Mouse (Mus musculus) MEL (cell line): ENCODE data around the gene Baz2a. TPM values are rescaled to one million over a fixed set of nuclear protein-coding genes. Genes with fewer than 3 reads are reported as not detected.

ENCODE experiments used
- DNase-seq: peaks from one replicate; pipeline ENCODE4 v3.0.0; 2011; ENCODE audit warnings: low read depth, low spot score
- H3K27ac ChIP-seq: 2 replicates; pipeline ENCODE4 v1.5.1; 2012; ENCODE audit warnings: low read depth, mild to moderate bottlenecking, control low read depth, low read length, moderate library complexity; ENCODE audit not compliant: control insufficient read depth
- H3K27me3 ChIP-seq, 2 experiments: fragments of 150-350 bp in 1 of 2; sonication (generic) in 1 of 2; 2 replicates each; pipeline ENCODE4 v1.6.1; 2012; ENCODE audit warnings: low read length in 2 of 2, mild to moderate bottlenecking in 2 of 2, improper control_type of control experiment in 1 of 2, moderate library complexity in 1 of 2; ENCODE audit not compliant: insufficient read depth in 2 of 2, control insufficient read depth in 1 of 2
- H3K36me3 ChIP-seq, 2 experiments: 2 replicates each; pipeline ENCODE4 v1.6.1; 2012 to 2014; ENCODE audit warnings: low read length in 2 of 2, improper control_type of control experiment in 1 of 2, inconsistent platforms in 1 of 2, mild to moderate bottlenecking in 1 of 2; ENCODE audit not compliant: insufficient read depth in 2 of 2, control insufficient read depth in 1 of 2
- H3K4me1 ChIP-seq, 2 experiments: fragments of 150-350 bp in 1 of 2; sonication (generic) in 1 of 2; 2 replicates each; pipeline ENCODE4 v1.6.1; 2012; ENCODE audit warnings: low read length in 2 of 2, improper control_type of control experiment in 1 of 2, mild to moderate bottlenecking in 1 of 2; ENCODE audit not compliant: insufficient read depth in 2 of 2, control insufficient read depth in 1 of 2
- H3K4me3 ChIP-seq, 2 experiments: fragments of 150-350 bp in 1 of 2; sonication (generic) in 1 of 2; 2 replicates each; pipeline ENCODE4 v1.5.1; 2012; ENCODE audit warnings: low read depth in 2 of 2, low read length in 2 of 2, mild to moderate bottlenecking in 2 of 2, moderate library complexity in 2 of 2, control low read depth in 1 of 2, improper control_type of control experiment in 1 of 2; ENCODE audit not compliant: control insufficient read depth in 1 of 2, insufficient read depth in 1 of 2
- H3K79me2 ChIP-seq: 2 replicates; pipeline ENCODE4 v1.6.1; 2012; ENCODE audit warnings: mild to moderate bottlenecking, low read length, moderate library complexity; ENCODE audit not compliant: control insufficient read depth, poor library complexity, insufficient read depth
- H3K9ac ChIP-seq: 2 replicates; pipeline ENCODE4 v1.6.1; 2012; ENCODE audit warnings: low read depth, mild to moderate bottlenecking, control low read depth, low read length, moderate library complexity; ENCODE audit not compliant: control insufficient read depth, poor library complexity, severe bottlenecking
- H3K9me3 ChIP-seq: fragments of 150-350 bp; sonication (generic); replicated peaks from 2 replicates; pipeline ENCODE4 v1.6.1; 2012; ENCODE audit warnings: mild to moderate bottlenecking, low read length, improper control_type of control experiment, moderate library complexity; ENCODE audit not compliant: insufficient read depth
- BHLHE40 ChIP-seq: IDR thresholded peaks from 2 replicates; pipeline ENCODE4 v1.6.1; 2012; ENCODE audit warnings: low read depth, mild to moderate bottlenecking, inconsistent platforms, low read length, improper control_type of control experiment, borderline replicate concordance
- CHD2 ChIP-seq: IDR thresholded peaks from 2 replicates; pipeline ENCODE4 v1.6.1; 2011; ENCODE audit warnings: low read length, improper control_type of control experiment
- CTCF ChIP-seq, 3 experiments: IDR thresholded peaks in 2 of 3; conservative IDR thresholded peaks in 1 of 3; 2 replicates each; pipeline ENCODE4 v1.5.1; 2011 to 2012; ENCODE audit warnings: low read length in 3 of 3, low read depth in 2 of 3, mild to moderate bottlenecking in 2 of 3, improper control_type of control experiment in 1 of 3, inconsistent platforms in 1 of 3, mixed read lengths in 1 of 3, moderate library complexity in 1 of 3; ENCODE audit not compliant: control insufficient read depth in 1 of 3, insufficient read depth in 1 of 3, poor library complexity in 1 of 3, severe bottlenecking in 1 of 3
- E2F4 ChIP-seq: IDR thresholded peaks from 2 replicates; pipeline ENCODE4 v1.6.1; 2011; ENCODE audit warnings: low read depth, low read length, improper control_type of control experiment, borderline replicate concordance
- ELF1 ChIP-seq: IDR thresholded peaks from 2 replicates; pipeline ENCODE4 v1.6.1; 2014; ENCODE audit warnings: low read depth, mild to moderate bottlenecking, inconsistent platforms, low read length, improper control_type of control experiment, moderate library complexity
- EP300 ChIP-seq, 2 experiments: IDR thresholded peaks; 2 replicates each; pipeline ENCODE4 v1.6.1; 2011; ENCODE audit warnings: improper control_type of control experiment in 2 of 2, low read length in 2 of 2, low read depth in 1 of 2, mild to moderate bottlenecking in 1 of 2
- ETS1 ChIP-seq: IDR thresholded peaks from 2 replicates; pipeline ENCODE4 v1.6.1; 2012; ENCODE audit warnings: low read depth, mild to moderate bottlenecking, inconsistent platforms, low read length, improper control_type of control experiment, moderate library complexity
- GABPA ChIP-seq: IDR thresholded peaks from 2 replicates; pipeline ENCODE4 v1.6.1; 2012; ENCODE audit warnings: low read depth, mild to moderate bottlenecking, inconsistent platforms, low read length, improper control_type of control experiment, moderate library complexity
- GATA1 ChIP-seq: IDR thresholded peaks from 2 replicates; pipeline ENCODE4 v1.6.1; 2011; ENCODE audit warnings: low read depth, low read length, improper control_type of control experiment
- HCFC1 ChIP-seq: IDR thresholded peaks from 2 replicates; pipeline ENCODE4 v1.6.1; 2012; ENCODE audit warnings: low read depth, mild to moderate bottlenecking, inconsistent platforms, low read length, improper control_type of control experiment, moderate library complexity
- KAT2A ChIP-seq: conservative IDR thresholded peaks from 2 replicates; pipeline ENCODE4 v1.6.1; 2012; ENCODE audit warnings: low read depth, low read length, improper control_type of control experiment, inconsistent platforms
- MEF2A ChIP-seq: IDR thresholded peaks from 2 replicates; pipeline ENCODE4 v1.6.1; 2014; ENCODE audit warnings: low read depth, mild to moderate bottlenecking, inconsistent platforms, low read length, improper control_type of control experiment; ENCODE audit not compliant: poor library complexity, insufficient replicate concordance, severe bottlenecking; ENCODE audit errors: extremely low read depth
- MXI1 ChIP-seq: IDR thresholded peaks from 2 replicates; pipeline ENCODE4 v1.6.1; 2011; ENCODE audit warnings: mild to moderate bottlenecking, low read depth, low read length, improper control_type of control experiment
- MYB ChIP-seq: IDR thresholded peaks from 2 replicates; pipeline ENCODE4 v1.6.1; 2011; ENCODE audit warnings: mild to moderate bottlenecking, low read depth, low read length, improper control_type of control experiment
- NRF1 ChIP-seq: IDR thresholded peaks from 2 replicates; pipeline ENCODE4 v1.6.1; 2014; ENCODE audit warnings: low read depth, mild to moderate bottlenecking, inconsistent platforms, low read length, improper control_type of control experiment, moderate library complexity; ENCODE audit not compliant: poor library complexity, insufficient read depth, severe bottlenecking
- POLR2A ChIP-seq, 2 experiments: IDR thresholded peaks; 2 replicates each; pipeline ENCODE4 v1.6.1; 2011 to 2012; ENCODE audit warnings: low read length in 2 of 2, mild to moderate bottlenecking in 2 of 2, control low read depth in 1 of 2, improper control_type of control experiment in 1 of 2, low read depth in 1 of 2, moderate library complexity in 1 of 2; ENCODE audit not compliant: control insufficient read depth in 1 of 2, insufficient read depth in 1 of 2, poor library complexity in 1 of 2
- POLR2AphosphoS2 ChIP-seq: IDR thresholded peaks from 2 replicates; pipeline ENCODE4 v1.6.1; 2011; ENCODE audit warnings: low read length, improper control_type of control experiment
- POLR2AphosphoS5 ChIP-seq: IDR thresholded peaks from 2 replicates; pipeline ENCODE4 v1.6.1; 2012; ENCODE audit warnings: low read depth, borderline replicate concordance, mild to moderate bottlenecking, inconsistent platforms, low read length, moderate library complexity, mixed read lengths
- RAD21 ChIP-seq: IDR thresholded peaks from 2 replicates; pipeline ENCODE4 v1.6.1; 2011; ENCODE audit warnings: mild to moderate bottlenecking, low read depth, low read length, improper control_type of control experiment
- RCOR1 ChIP-seq: IDR thresholded peaks from 2 replicates; pipeline ENCODE4 v1.6.1; 2012; ENCODE audit warnings: low read depth, mild to moderate bottlenecking, inconsistent platforms, low read length, improper control_type of control experiment
- SMC3 ChIP-seq: IDR thresholded peaks from 2 replicates; pipeline ENCODE4 v1.6.1; 2011; ENCODE audit warnings: low read depth, low read length, improper control_type of control experiment
- TCF12 ChIP-seq: IDR thresholded peaks from 2 replicates; pipeline ENCODE4 v1.6.1; 2014; ENCODE audit warnings: low read depth, mild to moderate bottlenecking, inconsistent platforms, low read length, improper control_type of control experiment, moderate library complexity
- USF1 ChIP-seq: IDR thresholded peaks from 2 replicates; pipeline ENCODE4 v1.6.1; 2014; ENCODE audit warnings: low read depth, mild to moderate bottlenecking, inconsistent platforms, low read length, improper control_type of control experiment, moderate library complexity
- USF2 ChIP-seq, 2 experiments: IDR thresholded peaks; 2 replicates each; pipeline ENCODE4 v1.6.1; 2011 to 2012; ENCODE audit warnings: improper control_type of control experiment in 2 of 2, low read length in 2 of 2, borderline replicate concordance in 1 of 2, inconsistent platforms in 1 of 2, low read depth in 1 of 2, mild to moderate bottlenecking in 1 of 2; ENCODE audit not compliant: insufficient read depth in 1 of 2
- polyA plus RNA-seq, 2 experiments: library from polyadenylated mRNA; stranded (reverse) in 1 of 2; unstranded in 1 of 2; fragments of >175 nt in 1 of 2; fragments of >200 nt in 1 of 2; gene quantifications; 2 replicates each; pipeline versions ENCODE4 v1.2.1 to v1.2.4; 2012; ENCODE audit warnings: low replicate concordance in 2 of 2, low read depth in 1 of 2; ENCODE audit not compliant: insufficient read length in 2 of 2, insufficient read depth in 1 of 2, missing spikeins in 1 of 2
- total RNA-seq: library from RNA; depleted of rRNA; stranded (reverse); fragments of 300-350 nt; gene quantifications from 2 replicates; pipeline ENCODE4 v1.2.3, GENCODE M21; 2012

Gene Baz2a
- total and polyA plus RNA-seq, 3 experiments: 5.5 to 46.0 (median 33.8) TPM

DNA sequence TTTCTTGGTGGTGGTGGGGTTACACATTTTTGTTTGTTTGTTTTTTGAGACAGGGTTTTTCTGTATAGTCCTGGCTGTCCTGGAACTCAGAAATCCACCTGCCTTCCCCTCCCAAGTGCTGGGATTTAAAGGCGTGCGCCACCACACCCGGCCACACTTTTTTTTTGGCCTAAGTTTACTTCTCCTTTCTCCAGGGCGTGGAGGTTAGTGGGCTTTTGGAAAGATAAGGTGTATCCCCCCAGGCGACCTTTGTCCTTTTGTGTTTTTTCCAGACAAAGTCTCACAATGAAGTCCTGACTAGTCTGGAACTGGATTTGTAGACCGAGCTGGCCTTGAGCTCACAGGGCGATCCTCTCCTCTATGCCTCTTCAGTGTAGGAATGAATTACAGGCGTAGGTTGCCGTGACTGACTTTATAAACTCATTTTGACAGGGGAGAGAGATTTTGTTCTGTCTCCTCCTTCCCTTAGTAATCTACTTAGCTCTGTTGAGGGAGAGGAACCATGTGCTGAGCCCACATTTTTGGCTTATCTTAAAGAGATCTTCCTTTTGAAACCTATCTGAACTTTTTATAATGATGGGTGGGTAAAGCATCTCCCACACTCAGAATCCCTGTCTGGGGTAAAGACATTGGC, 3.7 kb downstream of the Baz2a start (continued):
- TF ChIP-seq ETS1 (peak; percentile 55; the same call in 1 of the 2 replicates), RCOR1 (peak; percentile 60; the same call in 1 of the 2 replicates), ELF1 (no peak)

DNA sequence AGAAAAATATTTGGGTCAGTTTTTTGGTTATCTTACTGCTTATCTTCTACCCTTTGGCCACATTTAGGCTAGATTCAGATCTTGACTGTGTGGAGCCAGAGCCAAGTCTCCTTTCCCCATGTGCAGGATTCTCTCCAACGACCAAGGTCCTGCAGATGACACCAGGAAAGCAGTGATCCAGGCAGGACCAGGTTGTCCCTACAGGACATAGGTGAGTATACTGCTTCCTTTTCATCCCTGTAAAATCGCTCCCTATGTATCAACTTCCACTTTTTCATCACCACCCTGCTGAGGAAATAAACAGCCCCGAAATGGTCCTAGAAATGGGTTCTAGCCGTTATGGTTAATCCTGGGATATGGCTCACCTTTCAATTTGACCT, 4.9 kb downstream of the Baz2a start:
- no peak overlapping the region for H3K27ac ChIP-seq
- peaks cover 26% of the 10 kb centered on the region for H3K79me2 ChIP-seq
- peaks cover 10 to 16% of the 10 kb centered on the region in 2 experiments for H3K4me1 ChIP-seq
- H3K4me3 ChIP-seq: peak overlapping the region; percentile 57
- no peaks in the 10 kb centered on the region for H3K27me3 ChIP-seq
- H3K9ac ChIP-seq: peak overlapping the region; percentile 39
- H3K36me3 ChIP-seq: peaks cover 0 to 16% of the 10 kb centered on the region in 2 experiments; a peak in 2 of 4 replicates
- TF ChIP-seq USF1: no peak
- no peak for TF ChIP-seq E2F4
- no peak for TF ChIP-seq POLR2A (IDR thresholded peaks at IDR 0.05; ENCODE audit: control insufficient read depth in 1 of 2, insufficient read depth in 1 of 2, low read depth in 1 of 2, low read length in 2 of 2, poor library complexity in 1 of 2)
- TF ChIP-seq KAT2A: no peak
- no peak for TF ChIP-seq SMC3
- no peak for TF ChIP-seq MEF2A
- no peaks in the 10 kb centered on the region for H3K9me3 ChIP-seq
- no peak for DNase-seq

DNA sequence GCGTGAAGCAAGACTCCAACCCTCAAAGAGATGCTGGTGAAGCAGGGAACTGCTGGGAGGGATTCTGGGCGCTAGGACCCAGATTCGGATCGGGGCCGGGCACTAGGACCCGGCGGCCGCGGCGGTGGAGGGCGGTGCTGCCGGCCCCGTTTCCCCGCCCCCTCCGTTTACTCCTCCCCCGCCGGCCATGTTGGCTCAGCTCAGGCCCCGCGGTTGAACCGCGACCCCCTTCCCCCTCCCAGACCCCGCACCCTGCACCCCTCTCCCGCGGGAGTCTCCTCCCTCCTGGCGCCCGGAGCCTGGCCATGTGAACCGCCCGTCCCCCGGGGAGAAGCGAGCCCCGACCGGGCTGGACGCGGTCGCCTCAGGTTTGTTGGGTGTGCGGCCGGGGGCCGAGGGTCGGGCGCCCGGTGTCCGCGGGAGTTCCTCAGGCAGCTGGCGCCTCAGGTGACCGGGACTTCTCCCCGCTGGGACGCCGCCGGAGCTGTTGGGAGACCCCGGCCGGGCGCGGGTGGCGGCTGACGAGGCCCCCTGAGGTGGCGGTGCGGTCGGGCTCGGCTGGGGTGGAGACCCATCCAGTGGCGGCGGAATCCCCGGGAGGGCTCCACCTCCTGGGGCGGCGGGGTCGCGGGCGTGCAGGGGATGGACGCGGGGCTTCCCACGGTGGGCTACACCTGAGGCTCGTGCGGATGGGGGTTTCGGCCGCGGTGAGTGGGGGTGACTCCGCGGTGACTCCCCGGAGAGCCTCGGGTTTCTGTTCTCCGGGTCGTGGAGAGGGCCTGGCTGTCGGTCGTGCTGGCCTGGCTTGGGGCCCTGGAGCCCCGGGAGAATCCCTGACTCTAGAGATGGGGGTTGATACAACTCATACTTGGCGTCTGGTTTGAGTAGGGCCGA, 5.6 kb downstream of the Baz2a start:
- DNase-seq: peak; percentile 88
- Histone ChIP-seq H3K79me2 (peaks cover 28% of the 10 kb centered on the region), H3K9me3 (no peaks in the 10 kb centered on the region), H3K4me1 (peaks cover 10 to 16% of the 10 kb centered on the region in 2 experiments), H3K27ac (no peak overlapping the region), H3K27me3 (no peaks in the 10 kb centered on the region), H3K9ac (peak overlapping the region; percentile 91), H3K4me3 (peak overlapping the region; percentile 61 to 93), H3K36me3 (peaks cover 0 to 16% of the 10 kb centered on the region in 2 experiments; a peak in 2 of 4 replicates)
- TF ChIP-seq MXI1 (peak; percentile 73), NRF1 (no peak), ELF1 (peak; percentile 40; the same call in 1 of the 2 replicates), POLR2AphosphoS5 (no peak), RAD21 (no peak), KAT2A (no peak; the same call in 1 of the 2 replicates), GATA1 (no peak), CHD2 (no peak), GABPA (no peak; the same call in 1 of the 2 replicates), HCFC1 (peak; percentile 84), BHLHE40 (no peak), EP300 (IDR thresholded peaks at IDR 0.05; ENCODE audit: low read depth in 1 of 2, low read length in 2 of 2) (no peak; a peak in 1 of 4 replicates), POLR2AphosphoS2 (no peak), CTCF (IDR thresholded peaks at IDR 0.05 in 2 of 3, conservative IDR thresholded peaks at IDR 0.05 in 1 of 3; ENCODE audit: control insufficient read depth in 1 of 3, insufficient read depth in 1 of 3, low read depth in 2 of 3, low read length in 3 of 3, poor library complexity in 1 of 3, severe bottlenecking in 1 of 3) (no peak; a peak in 2 of 6 replicates), USF2 (IDR thresholded peaks at IDR 0.05; ENCODE audit: borderline replicate concordance in 1 of 2, insufficient read depth in 1 of 2, low read depth in 1 of 2, low read length in 2 of 2) (no peak), MYB (no peak), POLR2A (IDR thresholded peaks at IDR 0.05; ENCODE audit: control insufficient read depth in 1 of 2, insufficient read depth in 1 of 2, low read depth in 1 of 2, low read length in 2 of 2, poor library complexity in 1 of 2) (peak; percentile 11 to 35; a peak in 1 of 4 replicates), TCF12 (peak; percentile 33; the same call in 1 of the 2 replicates)
